Mouse (Mus musculus) embryonic facial prominence, embryonic 14.5 days (tissue): ENCODE measurements around the gene Fam92b. TPM values are rescaled to one million over a fixed set of nuclear protein-coding genes. Genes with fewer than 3 reads are reported as not detected.
A peak's percentile ranks its signal among the peaks of the same experiment; 100 is the strongest.

Experiments
- ATAC-seq: fragments of 200-750 bp; cut with Nextera tagmentation; 2 replicates; pipeline ENCODE4 v1.8.0; 2017; ENCODE audit warnings: low read depth, moderate number of reproducible peaks, moderate TSS enrichment
- DNase-seq: peaks from one replicate; pipeline ENCODE4 v3.0.0-alpha.2; 2015; ENCODE audit warnings: low spot score
- H3K27ac ChIP-seq: fragments of 300-500 bp; sonication (generic); replicated peaks from 2 replicates; pipeline ENCODE4 v1.5.1; 2014; ENCODE audit warnings: low read depth, mild to moderate bottlenecking, low read length, moderate library complexity
- H3K27me3 ChIP-seq: fragments of 300-500 bp; sonication (generic); replicated peaks from 2 replicates; pipeline ENCODE4 v1.6.1; 2014; ENCODE audit warnings: low read length; ENCODE audit not compliant: control insufficient read depth, insufficient read depth
- H3K36me3 ChIP-seq: fragments of 300-500 bp; sonication (generic); 2 replicates; pipeline ENCODE4 v1.6.1; 2014; ENCODE audit warnings: low read length, mixed read lengths; ENCODE audit not compliant: control insufficient read depth, insufficient read depth
- H3K4me1 ChIP-seq: fragments of 300-500 bp; sonication (generic); 2 replicates; pipeline ENCODE4 v1.6.1; 2014; ENCODE audit warnings: antibody characterized with exemption, low read length; ENCODE audit not compliant: control insufficient read depth, insufficient read depth
- H3K4me2 ChIP-seq: fragments of 300-500 bp; sonication (generic); 2 replicates; pipeline ENCODE4 v1.6.1; 2014; ENCODE audit warnings: low read depth, mild to moderate bottlenecking, low read length, moderate library complexity, mixed read lengths
- H3K4me3 ChIP-seq: fragments of 300-500 bp; sonication (generic); 2 replicates; pipeline ENCODE4 v1.5.1; 2014; ENCODE audit warnings: low read depth, mild to moderate bottlenecking, low read length
- H3K9ac ChIP-seq: fragments of 300-500 bp; sonication (generic); 2 replicates; pipeline ENCODE4 v1.6.1; 2014; ENCODE audit warnings: low read depth, mild to moderate bottlenecking, low read length, moderate library complexity, mixed read lengths
- H3K9me3 ChIP-seq: fragments of 300-500 bp; sonication (generic); 2 replicates; pipeline ENCODE4 v1.6.1; 2016; ENCODE audit warnings: low read length; ENCODE audit not compliant: control insufficient read depth
- WGBS: fragments of 180-500 bp; shearing (Covaris S2); extraction: QIAGEN DNeasy Blood & Tissue Kit; methylation state at CpG from one replicate; pipeline ENCODE4 v1.1.7; 2014; 5-methylcytosine and 5-hydroxymethylcytosine counted together
- polyA plus RNA-seq: library from polyadenylated mRNA; unstranded; fragments of >200 nt; fragmentation: Nextera tagmentation; extraction: Ambion mirVana; gene quantifications from 2 replicates; pipeline ENCODE4 v1.2.1, GENCODE M21; 2014

Fam92b gene
- polyA plus RNA-seq, 1 experiment from 2014 or later: 3.5 TPM

- Histone ChIP-seq H3K9me3 (no peaks in the 10 kb centered on the region), H3K36me3 (no peaks in the 10 kb centered on the region), H3K9ac (no peak overlapping the region), H3K27ac (no peak overlapping the region), H3K4me1 (peaks cover 42% of the 10 kb centered on the region), H3K4me2 (no peak overlapping the region), H3K4me3 (no peak overlapping the region), H3K27me3 (no peaks in the 10 kb centered on the region)
- ATAC-seq (no peak), DNase-seq (no peak)
- WGBS: 95% methylated on average over 3 of the region's 3 CpGs
These were observed 36.0 kb upstream of the Fam92b start for GRCm38 (mm10) chr8:120213229-120213628.

- no peaks in the 10 kb centered on the region for H3K36me3 ChIP-seq
- H3K27me3 ChIP-seq: no peaks in the 10 kb centered on the region
- no peaks in the 10 kb centered on the region for H3K9me3 ChIP-seq
- no peak for ATAC-seq
- peaks cover 39% of the 10 kb centered on the region for H3K4me1 ChIP-seq
- no peak overlapping the region for H3K27ac ChIP-seq
- no peak overlapping the region for H3K9ac ChIP-seq
- no peak overlapping the region for H3K4me3 ChIP-seq
- H3K4me2 ChIP-seq: no peak overlapping the region
- no peak for DNase-seq
- WGBS: 86% methylated on average over 7 of the region's 7 CpGs
These were observed 35.3 kb upstream of the Fam92b start for GRCm38 (mm10) chr8:120212596-120212995.

- H3K27me3 ChIP-seq: no peaks in the 10 kb centered on the region
- no peak overlapping the region for H3K4me3 ChIP-seq
- H3K9ac ChIP-seq: no peak overlapping the region; the same call in 1 of the 2 replicates
- H3K9me3 ChIP-seq: no peaks in the 10 kb centered on the region
- H3K4me2 ChIP-seq: no peak overlapping the region
- DNase-seq (peak; percentile 43), ATAC-seq (no peak)
- 21% methylated on average over 3 of the region's 4 CpGs for WGBS
- no peaks in the 10 kb centered on the region for H3K36me3 ChIP-seq
- no peak overlapping the region for H3K27ac ChIP-seq
- peaks cover 27% of the 10 kb centered on the region for H3K4me1 ChIP-seq
These were observed 34.1 kb upstream of the Fam92b start for GRCm38 (mm10) chr8:120211345-120211744.

GRCm38 (mm10) chr8:120208113-120208512 lies 30.8 kb upstream of the Fam92b start:
- Histone ChIP-seq H3K9me3 (no peaks in the 10 kb centered on the region), H3K4me2 (no peak overlapping the region), H3K4me1 (peaks cover 13% of the 10 kb centered on the region), H3K27ac (no peak overlapping the region), H3K9ac (0 out of 2 replicates have a peak overlapping the region, but pooled peaks have one; percentile 1), H3K27me3 (no peaks in the 10 kb centered on the region), H3K4me3 (no peak overlapping the region), H3K36me3 (no peaks in the 10 kb centered on the region)
- DNase-seq (no peak), ATAC-seq (no peak)
- WGBS: 65% methylated on average over 11 of the region's 11 CpGs

GRCm38 (mm10) chr8:120207364-120207763 lies 30.1 kb upstream of the Fam92b start:
- H3K4me1 ChIP-seq: peaks cover 13% of the 10 kb centered on the region
- ATAC-seq (no peak), DNase-seq (no peak)
- no peak overlapping the region for H3K27ac ChIP-seq
- WGBS: 87% methylated on average over 8 of the region's 8 CpGs
- H3K4me2 ChIP-seq: no peak overlapping the region
- H3K36me3 ChIP-seq: no peaks in the 10 kb centered on the region
- no peaks in the 10 kb centered on the region for H3K9me3 ChIP-seq
- no peak overlapping the region for H3K9ac ChIP-seq
- H3K27me3 ChIP-seq: no peaks in the 10 kb centered on the region
- no peak overlapping the region for H3K4me3 ChIP-seq

- Histone ChIP-seq H3K4me2 (no peak overlapping the region), H3K4me1 (peaks cover 8% of the 10 kb centered on the region), H3K36me3 (no peaks in the 10 kb centered on the region), H3K27me3 (no peaks in the 10 kb centered on the region), H3K9me3 (no peaks in the 10 kb centered on the region), H3K27ac (no peak overlapping the region), H3K4me3 (no peak overlapping the region), H3K9ac (no peak overlapping the region)
- DNase-seq: no peak
- ATAC-seq: no peak
- WGBS: 83% methylated on average over 9 of the region's 9 CpGs
These were observed 28.6 kb upstream of the Fam92b start for GRCm38 (mm10) chr8:120205916-120206315.

GRCm38 (mm10) chr8:120204736-120205360 lies 27.6 kb upstream of the Fam92b start:
- Histone ChIP-seq H3K27ac (no peak overlapping the region), H3K4me1 (no peaks in the 10 kb centered on the region), H3K27me3 (no peaks in the 10 kb centered on the region), H3K9me3 (peaks cover 5% of the 10 kb centered on the region; the same call in 1 of the 2 replicates), H3K4me3 (no peak overlapping the region), H3K9ac (no peak overlapping the region), H3K36me3 (no peaks in the 10 kb centered on the region), H3K4me2 (no peak overlapping the region)
- peak; percentile 25 for DNase-seq
- no peak for ATAC-seq
- WGBS: 59% methylated on average over 7 of the region's 7 CpGs

GRCm38 (mm10) chr8:120202546-120202945 lies 25.3 kb upstream of the Fam92b start:
- DNase-seq: no peak
- no peaks in the 10 kb centered on the region for H3K36me3 ChIP-seq
- no peak for ATAC-seq
- H3K4me1 ChIP-seq: no peaks in the 10 kb centered on the region
- no peak overlapping the region for H3K9ac ChIP-seq
- no peak overlapping the region for H3K4me2 ChIP-seq
- WGBS: 62% methylated on average over 3 of the region's 3 CpGs
- no peaks in the 10 kb centered on the region for H3K27me3 ChIP-seq
- no peak overlapping the region for H3K27ac ChIP-seq
- peaks cover 9% of the 10 kb centered on the region; the same call in 1 of the 2 replicates for H3K9me3 ChIP-seq
- no peak overlapping the region for H3K4me3 ChIP-seq

GRCm38 (mm10) chr8:120201351-120201750 lies 24.1 kb upstream of the Fam92b start:
- H3K4me1 ChIP-seq: no peaks in the 10 kb centered on the region
- WGBS: 90% methylated on average over 5 of the region's 6 CpGs
- no peaks in the 10 kb centered on the region for H3K36me3 ChIP-seq
- H3K9ac ChIP-seq: no peak overlapping the region
- peaks cover 9% of the 10 kb centered on the region; the same call in 1 of the 2 replicates for H3K9me3 ChIP-seq
- no peak overlapping the region for H3K4me2 ChIP-seq
- H3K27me3 ChIP-seq: no peaks in the 10 kb centered on the region
- DNase-seq (no peak), ATAC-seq (no peak)
- no peak overlapping the region for H3K27ac ChIP-seq
- H3K4me3 ChIP-seq: no peak overlapping the region
